Mouse (Mus musculus): ENCODE data around the gene Prrx2.
A peak's percentile ranks its signal among the peaks of the same experiment; 100 is the strongest.

Prrx2 gene

DNA sequence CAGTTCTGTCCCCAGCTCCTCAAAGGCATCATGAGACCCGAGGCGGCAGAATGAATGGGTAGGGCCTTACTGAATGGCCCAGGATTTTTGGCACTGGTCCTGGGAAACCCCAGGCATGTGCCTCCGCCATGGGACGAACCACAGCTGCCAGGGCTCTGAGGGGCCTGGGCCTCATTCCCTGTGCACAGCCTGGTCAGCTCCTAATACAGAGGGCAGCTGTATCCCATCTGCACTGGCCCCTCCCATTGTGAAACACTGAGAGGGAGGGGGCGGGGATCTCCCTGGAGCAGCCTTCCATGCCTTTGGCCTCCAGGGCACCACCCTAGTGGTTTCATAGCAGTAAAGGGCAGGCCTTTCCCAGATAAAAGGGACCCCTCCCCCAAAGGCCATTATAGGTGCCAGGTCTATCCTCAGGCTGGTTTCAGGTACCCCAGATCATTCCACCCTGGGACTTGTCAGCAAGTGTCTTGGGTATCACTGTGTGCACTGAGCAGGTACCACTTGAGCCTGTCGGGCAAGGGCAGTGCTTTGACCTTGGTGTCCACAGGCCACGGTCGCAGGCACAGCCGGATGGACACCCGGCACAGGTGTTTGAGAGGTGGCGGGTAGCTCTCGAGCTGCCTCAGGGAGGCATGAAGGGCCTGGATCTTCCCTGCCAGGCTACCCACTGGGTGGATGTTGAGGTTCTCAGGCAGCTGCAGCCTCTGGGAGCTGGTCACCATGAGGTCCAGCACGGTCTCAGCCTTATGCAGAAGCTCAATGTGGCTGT lies 11.2 kb upstream of the Prrx2 start:
- DNase-seq (ENCODE audit: low spot score) = peak; percentile 63

DNA sequence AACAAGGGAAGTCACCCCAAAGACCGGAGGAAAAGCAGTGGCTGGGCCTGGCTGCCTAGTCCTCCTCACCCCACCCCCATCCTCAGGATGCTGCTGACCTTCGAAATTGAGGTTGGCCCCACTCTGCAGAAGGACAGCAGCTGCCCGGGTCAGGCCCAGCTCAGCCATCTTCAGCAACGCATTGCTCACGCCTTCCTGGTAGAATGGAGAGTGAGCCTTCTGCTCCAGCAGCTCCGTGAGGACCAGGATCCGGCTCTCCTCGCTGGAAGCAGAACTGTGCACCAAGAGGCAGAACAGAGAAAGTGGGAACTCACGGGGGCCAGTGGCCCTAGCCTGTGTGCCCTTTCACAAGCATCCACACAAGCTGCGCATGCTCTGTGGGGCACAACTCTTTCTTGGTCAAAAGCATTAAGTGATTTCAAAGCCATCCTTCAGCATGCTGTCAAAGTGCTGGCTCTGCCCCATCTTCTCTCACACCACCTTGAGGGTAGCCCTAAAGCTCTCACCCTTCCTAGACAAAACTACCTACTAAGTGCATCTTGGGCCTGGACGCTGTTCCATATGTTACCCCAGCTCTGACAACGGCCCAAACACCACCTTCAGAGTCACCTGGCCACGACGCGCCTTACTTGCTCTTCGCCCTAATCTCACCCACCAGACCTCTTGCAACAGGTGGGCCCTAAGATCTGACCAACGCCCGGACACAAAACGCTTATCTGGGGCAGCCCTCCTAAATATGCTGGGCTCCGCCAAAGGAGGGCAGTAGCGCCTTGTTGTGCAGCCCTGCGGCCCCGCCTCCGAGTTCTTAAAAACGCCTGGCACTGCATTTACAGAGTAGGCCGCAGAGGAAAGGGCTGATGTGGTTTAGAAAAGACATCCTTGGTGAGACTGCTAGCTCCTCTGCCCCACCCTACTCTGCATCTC lies 7.7 kb upstream of the Prrx2 start:
- DNase-seq (ENCODE audit: low spot score) = peak; percentile 39

DNA sequence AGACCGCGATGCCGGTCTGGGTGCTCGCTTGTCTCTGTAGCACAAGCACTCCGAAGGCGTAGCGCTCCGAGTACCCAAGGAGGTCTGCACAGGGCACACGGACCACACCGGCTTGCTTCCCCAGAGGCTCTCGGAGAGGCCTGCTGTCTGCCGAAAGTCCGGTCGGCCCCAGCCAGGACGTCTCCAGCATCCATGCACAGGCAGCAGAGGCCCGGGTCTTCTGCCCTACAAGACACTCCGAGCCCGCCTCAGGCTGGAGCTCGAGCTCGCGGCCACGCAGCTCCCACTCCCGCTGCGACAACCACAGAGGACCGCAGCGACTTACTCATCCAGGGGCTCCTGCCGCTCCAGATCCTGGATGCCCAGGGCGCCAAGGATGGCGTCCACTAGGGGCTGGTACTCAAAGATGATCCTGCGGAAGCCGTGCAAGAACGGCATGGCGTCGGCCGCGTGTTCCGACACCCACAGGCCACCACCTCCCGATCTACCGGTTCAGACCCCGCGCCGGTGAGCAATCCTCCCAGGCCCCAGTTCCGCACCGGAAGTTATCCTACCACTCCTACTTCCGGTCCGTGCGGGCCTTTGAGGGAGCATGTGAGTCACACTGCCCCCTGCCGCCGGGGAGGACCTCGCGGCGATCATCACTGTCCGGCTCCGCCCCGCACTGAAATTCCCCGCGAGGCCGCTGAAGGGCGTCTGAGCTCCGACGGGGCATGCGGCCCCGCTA lies 6.9 kb upstream of the Prrx2 start:
- peak; percentile 95 for DNase-seq (ENCODE audit: low spot score)

DNA sequence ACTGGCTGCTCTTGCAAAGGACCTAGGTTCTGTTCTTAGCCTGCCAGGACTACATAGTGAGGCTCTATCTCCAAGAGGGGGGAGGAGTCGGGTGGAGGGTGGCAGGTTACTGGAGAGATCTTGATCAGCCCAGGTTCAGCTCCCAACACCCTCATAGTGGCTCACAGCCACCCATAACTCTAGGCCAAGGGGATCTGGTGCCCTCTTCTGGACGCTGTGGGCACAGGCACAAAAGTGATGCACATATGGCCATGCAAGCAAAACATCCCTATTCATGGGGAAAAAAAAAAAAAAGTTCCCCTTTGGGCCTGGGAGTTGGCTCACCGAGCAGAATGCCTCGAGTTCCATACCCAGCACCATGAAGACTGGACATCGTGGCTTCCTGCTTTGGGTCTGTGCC lies 5.5 kb upstream of the Prrx2 start:
- DNase-seq (ENCODE audit: low spot score) = no peak

DNA sequence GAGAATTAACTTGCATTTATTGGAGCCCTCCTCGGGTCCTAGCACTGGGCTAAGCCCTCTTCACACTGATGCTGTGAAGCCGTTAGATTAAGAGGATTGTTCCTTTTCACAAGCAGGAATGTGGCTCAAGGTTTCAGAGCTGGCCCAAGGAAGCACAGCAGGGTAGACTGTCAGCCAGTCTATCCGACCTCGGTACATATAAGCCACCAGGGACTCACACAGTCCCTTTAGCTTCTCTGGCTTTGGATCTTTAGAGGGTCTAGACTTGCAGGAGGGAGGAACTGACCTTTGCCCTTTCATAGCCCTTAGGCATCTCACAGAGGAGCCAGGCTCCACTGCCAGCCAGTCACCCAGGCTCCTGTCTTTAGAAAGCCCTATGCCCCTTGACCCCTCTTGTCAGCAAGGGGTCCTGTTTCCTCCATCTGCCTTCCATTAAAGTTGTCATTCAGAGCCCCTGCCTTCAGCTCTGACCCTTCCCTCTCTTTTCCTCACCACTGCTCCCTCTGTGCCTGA lies 4.4 kb upstream of the Prrx2 start, which contains the start of gene Asb6:
Gene Asb6, minus strand, starts transcription at position 51 of the 513 bp plus-strand sequence.
- DNase-seq (ENCODE audit: low spot score) = no peak

DNA sequence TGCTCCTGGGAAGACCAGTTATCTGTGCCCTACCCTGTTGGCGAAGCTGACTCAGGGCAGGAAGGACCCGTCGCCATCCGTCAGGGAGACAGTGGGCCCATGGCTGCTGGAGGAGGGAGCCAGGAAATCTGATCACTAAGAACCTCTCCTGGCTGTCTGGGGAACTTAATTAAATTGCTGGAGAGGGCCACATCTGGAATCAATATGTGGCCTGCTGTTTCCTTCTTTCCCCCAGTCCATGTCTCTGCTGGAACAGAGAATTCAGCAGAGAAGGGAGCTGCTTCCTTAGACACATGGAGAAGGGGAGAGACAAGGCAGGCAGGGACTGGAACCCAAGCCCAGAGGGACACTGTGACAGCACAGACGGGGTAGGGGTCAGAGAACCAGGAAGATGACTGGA lies 1.1 kb upstream of the Prrx2 start:
- DNase-seq (ENCODE audit: low spot score) = no peak

DNA sequence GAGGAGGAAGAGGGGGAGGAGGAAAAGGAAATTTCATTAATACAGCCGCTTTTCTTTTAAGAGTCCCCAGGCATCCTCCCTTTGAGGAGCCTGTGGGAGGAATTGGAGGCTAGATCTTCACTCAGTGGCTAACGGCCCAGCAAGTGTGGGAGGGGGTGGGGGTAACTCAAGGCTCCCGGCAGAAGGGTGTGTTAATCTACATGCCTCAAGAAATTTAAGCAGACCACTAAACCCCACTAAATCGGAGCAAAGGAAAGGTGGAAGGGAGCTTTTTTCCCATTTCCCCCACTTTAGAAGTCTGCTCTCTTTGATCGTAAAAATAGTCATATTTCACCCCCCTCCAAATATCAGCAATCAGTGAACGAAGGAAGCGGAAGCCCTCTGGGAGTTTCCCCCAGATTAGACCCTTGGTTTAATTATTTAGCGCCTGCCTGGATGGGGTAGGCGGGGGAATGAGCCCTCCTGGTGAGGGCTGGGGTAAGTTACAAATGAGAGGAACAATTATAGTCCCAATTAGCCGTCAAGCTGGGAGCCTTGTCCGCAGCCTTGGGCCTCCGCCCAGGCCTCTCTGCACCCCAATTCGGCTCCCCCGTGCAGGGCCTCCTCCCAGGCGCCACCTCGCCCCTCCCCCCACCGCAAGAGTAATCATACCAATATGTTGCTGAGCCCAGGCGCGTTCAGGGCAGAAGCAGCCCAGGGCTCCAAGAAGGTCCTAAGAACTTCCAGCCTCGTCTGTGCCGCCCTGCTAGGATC lies 1.6 kb downstream of the Prrx2 start:
- DNase-seq (ENCODE audit: low spot score) = no peak

DNA sequence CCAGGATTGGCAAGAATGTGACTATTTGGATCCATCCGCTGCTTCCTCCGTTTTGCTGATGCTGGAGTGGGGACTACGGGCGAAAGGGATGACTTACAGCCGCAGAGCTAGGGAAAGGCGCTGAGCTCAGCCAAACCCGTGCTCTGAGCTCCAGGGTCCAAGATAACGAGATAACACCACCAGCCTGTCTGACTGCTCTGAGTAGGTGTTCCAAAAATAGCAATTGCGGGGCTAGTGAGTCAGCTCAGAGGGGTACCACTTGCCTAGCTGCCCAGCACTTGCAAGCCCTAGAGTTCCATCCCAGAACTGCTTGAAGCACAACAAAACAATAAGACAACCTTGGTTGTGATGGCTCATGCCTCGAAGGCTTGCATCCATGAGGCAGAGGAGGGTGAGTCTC lies 7.8 kb downstream of the Prrx2 start:
- DNase-seq (ENCODE audit: low spot score) = no peak

DNA sequence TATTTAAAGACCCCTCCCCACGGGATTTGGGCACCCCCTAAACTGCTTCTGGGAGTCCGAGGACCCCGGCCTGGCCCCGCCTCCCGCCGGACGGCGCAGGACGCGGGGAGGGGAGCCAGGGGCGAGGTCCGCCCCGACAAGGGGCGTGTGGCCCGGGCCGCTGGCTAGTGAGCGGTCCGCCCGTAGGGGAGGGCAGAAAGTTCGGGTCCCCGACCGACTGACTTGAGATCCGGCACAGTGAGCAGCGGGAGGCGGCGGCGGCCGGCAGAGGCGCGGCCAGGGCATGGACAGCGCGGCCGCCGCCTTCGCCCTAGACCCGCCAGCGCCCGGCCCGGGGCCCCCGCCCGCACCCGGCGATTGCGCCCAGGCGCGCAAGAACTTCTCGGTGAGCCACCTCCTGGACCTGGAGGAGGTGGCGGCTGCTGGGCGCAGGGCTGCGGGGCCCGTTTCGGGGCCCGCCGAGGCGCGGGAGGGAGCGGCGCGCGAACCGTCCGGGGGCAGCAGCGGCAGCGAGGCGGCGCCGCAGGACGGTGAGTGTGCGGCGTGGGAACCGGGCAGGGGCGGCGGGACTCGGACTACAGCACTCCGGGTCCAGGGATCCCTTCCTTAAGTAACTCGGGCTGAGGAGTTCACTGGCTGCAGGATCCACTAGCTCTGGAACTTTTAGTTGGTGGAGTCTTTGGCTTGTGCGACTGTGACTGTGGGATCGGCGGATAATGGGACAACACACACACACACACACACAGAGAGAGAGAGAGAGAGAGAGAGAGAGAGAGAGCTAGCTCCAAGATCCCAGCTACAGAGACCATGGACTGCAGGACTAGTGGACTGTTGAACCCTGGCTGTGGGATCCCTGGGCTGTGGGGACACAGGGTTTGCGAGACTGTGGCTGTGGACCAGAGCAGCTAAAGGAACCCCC lies 10.6 kb downstream of the Prrx2 start:
- no peak for DNase-seq (ENCODE audit: low spot score)

DNA sequence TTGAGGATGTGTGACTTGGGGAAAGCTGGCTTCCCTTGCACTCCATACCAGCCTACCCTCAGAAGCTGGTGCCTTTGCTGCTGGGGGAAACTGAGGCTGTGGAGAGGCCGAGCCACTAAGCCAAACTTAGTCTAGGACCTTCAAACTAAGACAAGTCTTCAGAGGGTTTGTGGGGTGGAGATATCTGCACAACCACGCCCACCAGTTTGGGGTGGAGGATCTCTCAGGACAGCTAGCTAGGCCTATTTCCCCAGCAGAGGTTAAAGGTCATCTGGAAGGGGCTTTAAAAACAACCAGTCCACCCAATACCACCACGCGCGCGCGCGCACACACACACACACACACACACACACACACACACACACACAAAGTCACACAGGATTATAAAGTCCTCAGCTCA lies 11.5 kb downstream of the Prrx2 start:
- DNase-seq (ENCODE audit: low spot score) = no peak

DNA sequence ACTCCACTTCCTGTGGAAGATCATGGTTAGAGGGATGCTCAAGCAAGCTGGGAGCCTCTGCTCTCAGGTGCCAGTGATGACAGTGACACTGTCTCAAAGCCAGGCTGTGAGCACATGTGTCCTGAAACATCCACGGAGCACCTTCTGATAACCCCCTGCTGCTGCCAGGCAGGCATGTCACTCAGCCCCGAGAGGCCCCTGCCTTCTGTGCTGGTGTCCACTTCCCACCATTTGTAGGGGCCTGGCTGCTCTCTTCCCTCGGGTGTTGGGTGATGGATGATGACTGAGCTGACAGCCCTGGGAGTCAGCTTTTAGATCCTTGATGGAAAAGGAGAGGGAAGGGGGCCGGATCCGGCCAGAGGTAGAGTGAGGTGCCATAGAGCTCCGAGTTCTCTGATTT lies 12.0 kb downstream of the Prrx2 start:
- DNase-seq (ENCODE audit: low spot score) = no peak

DNA sequence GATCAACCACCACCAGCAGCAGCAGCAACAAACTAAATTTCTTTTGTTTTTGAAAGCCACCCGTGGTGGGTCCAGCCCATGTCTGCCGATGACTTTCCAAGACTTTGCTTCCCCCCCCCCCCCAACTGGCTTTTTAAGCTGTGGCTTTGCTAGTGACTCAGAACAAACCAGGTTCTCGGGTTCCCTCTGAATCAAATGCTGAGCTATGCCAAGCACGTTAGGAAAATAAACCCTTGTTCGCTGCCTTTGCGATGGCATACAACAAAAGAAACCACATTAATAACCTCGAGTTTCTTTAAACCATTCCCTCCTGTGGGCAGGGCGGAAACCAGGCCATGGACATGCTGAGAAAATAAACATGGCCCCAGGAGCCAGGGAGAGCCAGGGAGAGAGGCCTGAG lies 13.4 kb downstream of the Prrx2 start:
- no peak for DNase-seq (ENCODE audit: low spot score)

DNA sequence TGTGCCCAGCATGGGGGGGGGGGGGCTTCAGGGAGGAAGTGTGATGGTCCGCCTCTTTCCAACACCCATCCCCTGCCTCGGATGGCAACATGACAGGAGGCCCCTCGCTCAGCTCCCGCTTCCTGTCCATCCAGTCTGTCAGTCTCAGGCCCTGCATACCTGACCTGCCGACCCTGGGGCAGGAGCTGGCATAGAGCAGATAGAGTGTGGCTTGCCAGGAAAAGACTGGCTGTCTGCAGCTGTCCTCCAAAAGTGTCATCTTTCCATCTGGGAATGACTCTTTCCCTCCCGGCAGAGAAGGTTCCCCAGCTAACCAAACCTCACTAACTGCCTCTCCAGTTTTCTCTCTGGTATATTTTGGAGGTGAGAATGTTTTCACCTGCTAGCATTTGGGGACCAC lies 15.8 kb downstream of the Prrx2 start:
- DNase-seq (ENCODE audit: low spot score) = no peak

DNA sequence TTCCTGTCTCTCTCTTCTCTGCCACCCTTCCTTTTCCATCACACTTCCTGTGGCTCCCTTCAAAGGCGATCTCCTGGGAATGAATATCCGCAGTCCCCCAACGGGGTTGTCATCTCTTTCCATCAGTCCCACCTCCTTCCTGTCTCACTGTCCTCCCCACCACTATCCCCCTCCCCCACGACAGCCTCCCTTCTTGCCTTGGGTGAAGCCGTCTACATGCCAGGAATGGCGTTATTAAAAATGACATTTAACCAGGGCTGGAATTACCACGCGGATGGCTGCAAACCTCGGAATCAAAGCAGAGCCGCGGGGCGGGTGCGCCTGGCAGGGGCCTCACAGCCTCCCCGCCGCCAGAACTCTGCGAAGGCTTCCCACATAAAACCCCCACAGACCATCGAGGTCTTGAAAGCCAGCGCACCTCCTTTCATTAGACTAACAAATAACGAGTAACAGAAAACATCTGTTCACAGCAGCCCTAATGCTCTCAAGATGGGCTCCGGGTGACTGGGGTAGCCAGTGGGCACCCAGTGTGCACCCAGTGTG lies 18.1 kb downstream of the Prrx2 start:
- no peak for DNase-seq (ENCODE audit: low spot score)

DNA sequence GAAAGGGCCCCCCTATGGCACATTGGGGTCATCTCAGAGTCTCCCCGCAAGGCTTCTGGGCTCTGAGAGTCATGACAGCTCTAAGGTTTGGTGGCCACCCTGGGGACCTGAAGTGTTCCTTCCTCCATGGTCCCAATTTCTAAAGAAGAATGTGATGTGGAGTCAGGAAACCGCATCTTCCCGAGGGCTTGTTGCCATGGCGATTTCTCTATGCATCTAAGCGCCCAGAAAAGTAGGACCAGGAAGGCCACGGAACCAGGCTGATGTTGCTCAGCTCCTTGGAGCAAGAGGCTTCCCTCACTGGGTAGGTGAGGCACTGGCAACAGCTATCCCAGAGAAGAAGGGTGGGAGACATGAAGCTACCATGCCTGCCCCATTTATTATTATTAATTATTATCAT lies 22.3 kb downstream of the Prrx2 start:
- no peak for DNase-seq (ENCODE audit: low spot score)

DNA sequence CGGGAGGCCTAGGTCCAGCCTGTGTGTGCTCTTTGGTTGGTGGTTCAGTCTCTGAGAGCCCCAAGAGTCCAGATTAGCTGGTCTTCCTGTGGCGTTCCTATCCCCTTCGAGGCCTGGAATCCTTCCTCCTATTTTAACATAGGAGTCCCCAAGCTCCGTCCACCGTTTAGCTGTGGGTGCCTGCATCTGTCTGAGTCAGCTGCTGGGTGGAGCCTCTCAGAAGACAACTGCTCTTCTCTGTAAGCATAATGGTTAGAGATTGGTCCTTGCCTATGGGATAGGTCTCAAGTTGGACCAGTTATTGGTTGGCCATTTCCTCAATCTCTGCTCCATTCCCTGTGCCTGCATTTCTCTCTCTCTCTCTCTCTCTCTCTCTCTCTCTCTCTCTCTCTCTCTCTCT lies 25.0 kb downstream of the Prrx2 start:
- DNase-seq (ENCODE audit: low spot score) = no peak

DNA sequence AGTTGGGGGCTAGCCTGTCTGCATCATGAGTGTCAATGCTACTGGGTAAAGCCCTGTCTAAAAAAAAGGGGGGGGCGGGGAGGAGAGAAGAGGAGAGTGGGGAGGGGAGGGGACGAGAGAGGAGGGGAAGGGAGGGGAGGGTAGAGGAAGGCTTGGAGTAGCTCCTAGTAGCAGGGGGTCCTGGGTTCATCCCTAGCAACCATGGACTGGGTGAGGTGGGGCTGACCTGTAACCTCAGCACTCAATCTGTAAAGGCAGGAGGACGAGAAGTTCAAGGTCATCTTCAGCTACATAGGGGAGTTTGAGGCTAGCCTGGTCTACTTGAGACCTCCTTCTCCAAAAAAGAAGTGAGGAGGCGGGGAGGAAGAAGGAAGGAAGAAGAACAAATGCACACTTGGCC lies 27.3 kb downstream of the Prrx2 start:
- DNase-seq (ENCODE audit: low spot score) = no peak

DNA sequence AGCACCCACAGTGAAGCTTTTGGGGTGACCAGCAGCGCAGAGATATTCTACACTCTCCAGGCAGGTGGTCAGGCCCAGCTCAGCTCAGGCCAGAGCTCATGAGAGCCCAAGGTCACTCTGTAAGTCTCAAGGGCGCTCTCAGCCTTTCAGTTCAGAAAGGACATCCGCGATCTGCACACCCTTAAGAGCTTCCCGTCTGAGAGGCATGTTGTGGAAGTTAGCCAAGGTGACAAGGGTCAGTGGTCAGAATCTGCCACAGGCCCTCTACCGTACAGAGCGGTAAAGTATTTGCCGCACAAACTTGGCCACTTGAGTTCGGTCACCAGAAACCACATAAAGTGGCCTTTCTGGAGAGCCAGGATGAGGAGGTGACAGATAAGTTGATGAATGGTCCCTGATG lies 28.8 kb downstream of the Prrx2 start:
- DNase-seq (ENCODE audit: low spot score) = no peak

DNA sequence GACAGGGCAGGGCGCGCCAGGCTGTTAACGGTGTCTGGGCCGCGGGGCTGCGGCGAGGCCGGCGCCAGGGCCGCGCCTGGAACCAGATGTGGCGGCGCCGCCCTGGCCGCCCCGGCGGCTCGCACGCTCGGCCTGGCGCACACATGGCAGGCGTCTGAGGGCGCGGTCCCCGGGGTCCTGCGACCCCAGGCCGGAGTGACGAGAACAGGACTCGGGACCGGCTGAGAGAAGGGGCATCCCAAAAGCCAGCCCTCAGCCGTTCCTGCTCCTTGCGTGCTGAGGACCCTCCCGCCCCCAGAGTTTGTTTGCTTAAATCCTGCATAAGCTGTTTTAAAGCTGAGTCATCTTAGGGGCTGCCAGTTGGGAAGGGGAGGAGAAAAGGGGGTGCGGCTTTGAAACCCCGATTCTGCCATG lies 30.2 kb downstream of the Prrx2 start:
- no peak for DNase-seq (ENCODE audit: low spot score)

DNA sequence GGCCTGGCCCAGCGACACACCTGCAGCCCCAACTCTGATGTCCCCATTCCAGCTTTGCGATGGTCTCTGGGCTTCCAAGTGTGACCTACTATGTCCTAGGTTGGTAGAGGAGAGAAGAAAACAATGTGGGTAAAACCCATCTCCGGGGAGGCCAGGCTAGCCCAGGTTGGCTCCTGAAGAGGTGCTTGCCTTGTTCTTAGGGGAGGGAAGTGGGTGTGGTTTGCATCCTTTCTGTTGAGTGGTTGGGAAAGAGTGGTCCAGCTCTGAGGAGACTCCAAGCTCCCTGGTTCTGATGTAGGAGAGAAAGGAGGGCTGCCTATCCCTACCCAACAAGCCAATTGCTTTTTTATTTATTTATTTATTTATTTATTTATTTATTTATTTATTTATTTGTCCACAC lies 30.7 kb downstream of the Prrx2 start:
- no peak for DNase-seq (ENCODE audit: low spot score)
